In genomic region chr5:60231232-60231891, GRCm38 (mm10) we compare ENCODE assay signal across 8 mouse cellular contexts.
DNase-seq lines count a peak whose midpoint lies in the region; ATAC-seq and TF ChIP-seq lines count a peak whose summit lies in the region.
"Not testable (repeated sequence)": the region's sequence is repeated elsewhere in the genome, so short reads cannot be mapped to it uniquely, and the experiment has no call there.

No protein-coding gene starts in this region.

- not testable (repeated sequence) for H3K27me3 ChIP-seq in heart, embryonic 10.5 days (ENCODE audit: insufficient read depth, poor library complexity, severe bottlenecking); hindbrain, embryonic 11.5 days (ENCODE audit: control insufficient read depth, insufficient read depth, low read length); kidney, embryonic 15.5 days; lung, embryonic 14.5 days (ENCODE audit: insufficient read depth, low read length); midbrain, embryonic 15.5 days (replicated peaks); stomach, embryonic 15.5 days (replicated peaks)

- TF ChIP-seq CTCF in lung, embryonic 14.5 days (IDR thresholded peaks at IDR 0.05; ENCODE audit: low read depth), result not testable (repeated sequence)

- H3K36me3 ChIP-seq in heart, embryonic 10.5 days; hindbrain, embryonic 11.5 days (ENCODE audit: control insufficient read depth, insufficient read depth, low read length); kidney, embryonic 15.5 days; lung, embryonic 14.5 days (ENCODE audit: insufficient read depth); midbrain, embryonic 15.5 days (replicated peaks); stomach, embryonic 15.5 days: not testable (repeated sequence)

- peak; percentile 6 for DNase-seq in ZHBTc4 (ENCODE audit: low read depth, low spot score)
- not testable (repeated sequence) for DNase-seq in heart, embryonic 10.5 days (ENCODE audit: low spot score); lung, embryonic 14.5 days
- DNase-seq in hindbrain, embryonic 11.5 days (ENCODE audit: low spot score), result peak; percentile 1

- not testable (repeated sequence) for H3K9ac ChIP-seq in hindbrain, embryonic 11.5 days (ENCODE audit: low read depth, low read length); kidney, embryonic 15.5 days; lung, embryonic 14.5 days; midbrain, embryonic 15.5 days; stomach, embryonic 15.5 days

- H3K4me1 ChIP-seq in heart, embryonic 10.5 days; hindbrain, embryonic 11.5 days (replicated peaks; ENCODE audit: control insufficient read depth, insufficient read depth, low read length); kidney, embryonic 15.5 days; lung, embryonic 14.5 days (ENCODE audit: insufficient read depth); midbrain, embryonic 15.5 days; stomach, embryonic 15.5 days: not testable (repeated sequence)

- not testable (repeated sequence) for H3K9me3 ChIP-seq in heart, embryonic 10.5 days; hindbrain, embryonic 11.5 days (ENCODE audit: control insufficient read depth, low read length); kidney, embryonic 15.5 days (replicated peaks); lung, embryonic 14.5 days (ENCODE audit: low read depth, low read length); midbrain, embryonic 15.5 days; stomach, embryonic 15.5 days

- H3K27ac ChIP-seq in heart, embryonic 10.5 days; hindbrain, embryonic 11.5 days (ENCODE audit: low read depth, low read length); kidney, embryonic 15.5 days; lung, embryonic 14.5 days (ENCODE audit: low read depth); midbrain, embryonic 15.5 days; stomach, embryonic 15.5 days: not testable (repeated sequence)

- ATAC-seq in erythroid progenitor cell, adult 5-6 weeks (replicated peaks; ENCODE audit: low FRiP score, poor library complexity, severe bottlenecking), result peak; percentile 92
- ATAC-seq in hindbrain, embryonic 11.5 days (ENCODE audit: low FRiP score), result peak; percentile 86
- ATAC-seq in kidney, embryonic 15.5 days (replicated peaks; ENCODE audit: low FRiP score), result peak; percentile 69; the same call in 1 of the 2 replicates
- not testable (repeated sequence) for ATAC-seq in lung, embryonic 14.5 days (ENCODE audit: insufficient read depth); stomach, embryonic 15.5 days (ENCODE audit: insufficient read depth, low FRiP score, low read depth)
- ATAC-seq in midbrain, embryonic 15.5 days (replicated peaks), result peak; percentile 62; the same call in 1 of the 2 replicates

- peak overlapping the region; percentile 24 for H3K4me3 ChIP-seq in heart, embryonic 10.5 days
- H3K4me3 ChIP-seq in hindbrain, embryonic 11.5 days (ENCODE audit: low read depth, low read length); lung, embryonic 14.5 days (ENCODE audit: low read depth, low read length); stomach, embryonic 15.5 days (replicated peaks): not testable (repeated sequence)
- H3K4me3 ChIP-seq in kidney, embryonic 15.5 days (replicated peaks), result peak overlapping the region; percentile 14; the same call in 1 of the 2 replicates
- H3K4me3 ChIP-seq in midbrain, embryonic 15.5 days, result peak overlapping the region; percentile 19

- H3K4me2 ChIP-seq in hindbrain, embryonic 11.5 days (replicated peaks; ENCODE audit: low read depth, low read length), result 0 out of 2 replicates have a peak overlapping the region, but pooled peaks have one; percentile 19
- peak overlapping the region; percentile 46 for H3K4me2 ChIP-seq in kidney, embryonic 15.5 days
- H3K4me2 ChIP-seq in lung, embryonic 14.5 days, result 0 out of 2 replicates have a peak overlapping the region, but pooled peaks have one; percentile 15
- H3K4me2 ChIP-seq in midbrain, embryonic 15.5 days, result peak overlapping the region; percentile 43
- H3K4me2 ChIP-seq in stomach, embryonic 15.5 days, result peak overlapping the region; percentile 37

- 10% methylated on average over 30 of the region's 30 CpGs for WGBS in heart, embryonic 10.5 days
- 14% methylated on average over 24 of the region's 30 CpGs for WGBS in hindbrain, embryonic 11.5 days
- 13% methylated on average over 30 of the region's 30 CpGs for WGBS in kidney, embryonic 15.5 days
- 13% methylated on average over 30 of the region's 30 CpGs for WGBS in lung, embryonic 14.5 days
- 17% methylated on average over 30 of the region's 30 CpGs for WGBS in midbrain, embryonic 15.5 days
- WGBS in stomach, embryonic 15.5 days, result 14% methylated on average over 30 of the region's 30 CpGs
